Mouse (Mus musculus): ENCODE measurements around the gene Xrcc1. TPM values are rescaled to one million over a fixed set of nuclear protein-coding genes. Genes with fewer than 3 reads are reported as not detected.

Xrcc1 gene
- polyA plus RNA-seq, 1 experiment from 2014 or later = 63.8 TPM

DNA sequence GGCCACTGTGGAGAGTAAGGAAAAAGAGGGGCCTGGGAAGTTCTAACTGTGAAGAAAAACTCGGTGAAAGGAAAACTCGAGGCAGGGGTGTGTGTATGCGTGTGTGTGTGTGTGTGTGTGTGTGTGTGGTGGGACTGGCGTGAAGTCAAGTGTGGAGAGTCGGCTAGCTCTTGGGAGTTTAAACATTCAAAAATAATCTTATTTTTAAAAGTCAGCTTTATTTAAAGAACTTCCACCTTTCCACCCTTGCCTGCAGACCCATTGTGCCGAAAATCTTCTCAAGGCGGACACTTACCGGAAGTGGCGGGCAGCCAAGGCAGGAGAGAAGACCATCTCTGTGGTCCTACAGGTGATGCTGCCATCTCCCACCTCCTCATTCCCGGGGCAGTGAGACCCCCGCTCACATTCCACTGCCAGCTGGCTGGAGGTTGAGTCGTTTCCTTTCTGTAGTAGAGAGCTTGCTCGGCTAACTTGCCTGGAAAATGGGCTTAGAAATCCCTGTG lies 1.5 kb downstream of the Xrcc1 start:
- no peak for ATAC-seq
- Histone ChIP-seq H3K36me3 (ENCODE audit: control insufficient read depth, insufficient read depth, low read length) (peaks cover 7% of the 10 kb centered on the region; the same call in 1 of the 2 replicates), H3K4me3 (ENCODE audit: low read length) (peak overlapping the region; percentile 85), H3K4me1 (ENCODE audit: control insufficient read depth, insufficient read depth, low read depth, low read length) (peaks cover 14% of the 10 kb centered on the region), H3K27ac (ENCODE audit: low read depth, low read length) (peak overlapping the region; percentile 77), H3K4me2 (ENCODE audit: low read length) (peak overlapping the region; percentile 73), H3K9ac (ENCODE audit: low read depth, low read length) (peak overlapping the region; percentile 91), H3K27me3 (replicated peaks; ENCODE audit: control insufficient read depth, insufficient read depth, low read length) (no peaks in the 10 kb centered on the region), H3K9me3 (ENCODE audit: control insufficient read depth, low read length) (no peaks in the 10 kb centered on the region)
- WGBS = 29% methylated on average over 13 of the region's 13 CpGs

DNA sequence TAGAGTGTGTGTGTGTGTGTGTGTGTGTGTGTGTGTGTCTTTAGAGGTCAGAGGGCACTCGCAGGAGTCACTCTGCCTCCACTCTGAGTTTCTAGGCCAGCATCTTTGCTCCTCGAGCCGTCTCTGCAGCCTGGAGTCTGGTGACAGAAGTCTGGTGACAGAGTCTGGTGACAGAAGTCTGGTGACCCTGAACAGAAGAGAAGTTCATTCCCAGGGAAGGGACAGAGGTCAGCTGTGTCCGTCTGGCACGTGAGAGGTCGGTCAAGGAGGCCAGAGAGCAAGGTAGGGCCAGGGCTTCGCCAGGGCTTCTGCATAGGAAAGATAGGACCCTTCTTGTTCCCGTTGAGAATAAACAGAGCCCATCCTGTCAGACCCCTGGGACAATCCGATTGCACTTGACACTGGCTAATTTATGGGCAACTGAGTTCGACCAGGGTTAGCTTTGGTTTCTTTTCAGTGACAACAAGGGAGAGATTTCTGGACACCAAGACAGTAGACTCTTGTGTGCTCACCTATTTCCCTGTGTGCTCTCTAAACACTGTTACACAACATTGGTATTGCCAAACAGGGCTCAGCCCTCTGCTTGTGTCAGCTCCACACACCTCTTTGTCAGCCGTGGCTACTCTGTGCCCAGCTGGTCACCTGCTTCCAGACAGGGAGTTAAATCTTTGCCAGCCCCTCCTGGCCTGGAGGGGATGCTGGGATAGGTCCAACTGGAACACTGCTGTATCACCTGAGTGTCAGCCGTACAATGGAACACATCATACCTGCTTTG lies 6.1 kb downstream of the Xrcc1 start:
- Histone ChIP-seq H3K9me3 (ENCODE audit: control insufficient read depth, low read length) (no peaks in the 10 kb centered on the region), H3K4me1 (ENCODE audit: control insufficient read depth, insufficient read depth, low read depth, low read length) (peaks cover 8% of the 10 kb centered on the region), H3K27me3 (replicated peaks; ENCODE audit: control insufficient read depth, insufficient read depth, low read length) (no peaks in the 10 kb centered on the region), H3K4me2 (ENCODE audit: low read length) (no peak overlapping the region), H3K9ac (ENCODE audit: low read depth, low read length) (no peak overlapping the region), H3K36me3 (ENCODE audit: control insufficient read depth, insufficient read depth, low read length) (peaks cover 14% of the 10 kb centered on the region), H3K27ac (ENCODE audit: low read depth, low read length) (no peak overlapping the region), H3K4me3 (ENCODE audit: low read length) (no peak overlapping the region)
- WGBS = 88% methylated on average over 12 of the region's 12 CpGs
- ATAC-seq = no peak

- no peak overlapping the region for H3K4me2 ChIP-seq (ENCODE audit: low read length)
- ATAC-seq = no peak
- H3K27ac ChIP-seq (ENCODE audit: low read depth, low read length) = no peak overlapping the region
- no peaks in the 10 kb centered on the region for H3K9me3 ChIP-seq (ENCODE audit: control insufficient read depth, low read length)
- WGBS = 92% methylated on average over 10 of the region's 10 CpGs
- no peaks in the 10 kb centered on the region for H3K4me1 ChIP-seq (ENCODE audit: control insufficient read depth, insufficient read depth, low read depth, low read length)
- H3K9ac ChIP-seq (ENCODE audit: low read depth, low read length) = no peak overlapping the region
- H3K4me3 ChIP-seq (ENCODE audit: low read length) = no peak overlapping the region
- peaks cover 11% of the 10 kb centered on the region for H3K36me3 ChIP-seq (ENCODE audit: control insufficient read depth, insufficient read depth, low read length)
- no peaks in the 10 kb centered on the region for H3K27me3 ChIP-seq (replicated peaks; ENCODE audit: control insufficient read depth, insufficient read depth, low read length)
These were observed 9.7 kb downstream of the Xrcc1 start for GRCm38 (mm10) chr7:24555786-24556185.

DNA sequence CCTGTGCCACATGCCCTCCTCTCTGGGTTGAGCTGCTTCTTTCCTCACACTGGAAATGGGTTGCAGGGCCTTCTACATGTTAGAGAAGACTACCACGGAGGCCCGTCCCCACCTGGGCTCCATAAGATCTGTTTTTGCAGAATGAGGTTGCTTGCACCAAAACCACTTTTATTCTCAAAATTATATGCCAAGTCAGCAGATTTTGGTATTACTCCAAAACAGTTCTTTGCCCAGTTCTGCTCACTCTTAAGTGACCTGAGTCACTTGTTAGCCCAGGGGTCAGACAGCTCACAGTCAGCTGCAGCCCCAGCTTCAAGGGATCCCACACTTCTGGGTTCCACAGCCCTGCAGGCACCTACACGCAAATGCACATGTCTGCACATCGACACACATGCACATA lies 15.4 kb downstream of the Xrcc1 start:
- ATAC-seq = no peak
- H3K36me3 ChIP-seq (ENCODE audit: control insufficient read depth, insufficient read depth, low read length) = peaks cover 10% of the 10 kb centered on the region
- 95% methylated on average over 4 of the region's 4 CpGs for WGBS

GRCm38 (mm10) chr7:24563191-24563836 lies 17.2 kb downstream of the Xrcc1 start:
- Histone ChIP-seq H3K4me3 (ENCODE audit: low read length) (no peak overlapping the region), H3K27me3 (replicated peaks; ENCODE audit: control insufficient read depth, insufficient read depth, low read length) (no peaks in the 10 kb centered on the region), H3K9me3 (ENCODE audit: control insufficient read depth, low read length) (no peaks in the 10 kb centered on the region), H3K36me3 (ENCODE audit: control insufficient read depth, insufficient read depth, low read length) (peaks cover 26% of the 10 kb centered on the region), H3K27ac (ENCODE audit: low read depth, low read length) (no peak overlapping the region), H3K4me2 (ENCODE audit: low read length) (no peak overlapping the region), H3K9ac (ENCODE audit: low read depth, low read length) (no peak overlapping the region), H3K4me1 (ENCODE audit: control insufficient read depth, insufficient read depth, low read depth, low read length) (no peaks in the 10 kb centered on the region)
- 87% methylated on average over 8 of the region's 8 CpGs for WGBS
- ATAC-seq = no peak

More for the DNA sequence above, 15.4 kb downstream of the Xrcc1 start:
- H3K4me1 ChIP-seq (ENCODE audit: control insufficient read depth, insufficient read depth, low read depth, low read length) = no peaks in the 10 kb centered on the region
- no peaks in the 10 kb centered on the region for H3K9me3 ChIP-seq (ENCODE audit: control insufficient read depth, low read length)
- H3K4me2 ChIP-seq (ENCODE audit: low read length) = no peak overlapping the region
- no peak overlapping the region for H3K9ac ChIP-seq (ENCODE audit: low read depth, low read length)
- no peak overlapping the region for H3K4me3 ChIP-seq (ENCODE audit: low read length)
- H3K27me3 ChIP-seq (replicated peaks; ENCODE audit: control insufficient read depth, insufficient read depth, low read length) = no peaks in the 10 kb centered on the region
- H3K27ac ChIP-seq (ENCODE audit: low read depth, low read length) = no peak overlapping the region

DNA sequence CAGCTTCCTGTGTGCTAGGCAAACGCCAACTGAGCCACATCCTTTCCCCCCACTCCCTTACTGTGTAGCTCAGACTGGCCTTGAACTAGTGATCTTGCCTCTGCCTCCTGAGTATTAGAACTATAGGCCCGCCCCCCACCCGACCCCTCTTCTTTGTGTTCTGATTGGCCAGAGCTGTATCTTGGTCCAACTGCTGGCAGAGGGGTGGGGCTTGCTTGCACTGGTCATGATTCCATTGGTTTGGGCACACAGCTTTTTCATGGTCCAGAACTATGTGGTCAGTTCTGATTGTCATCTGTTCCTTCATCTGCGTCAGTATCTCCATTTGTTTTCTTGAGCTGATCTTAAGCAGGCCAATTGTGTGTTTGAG lies 17.7 kb downstream of the Xrcc1 start:
- H3K4me3 ChIP-seq (ENCODE audit: low read length) = no peak overlapping the region
- no peak overlapping the region for H3K9ac ChIP-seq (ENCODE audit: low read depth, low read length)
- H3K4me2 ChIP-seq (ENCODE audit: low read length) = no peak overlapping the region
- peaks cover 26% of the 10 kb centered on the region for H3K36me3 ChIP-seq (ENCODE audit: control insufficient read depth, insufficient read depth, low read length)
- no peaks in the 10 kb centered on the region for H3K4me1 ChIP-seq (ENCODE audit: control insufficient read depth, insufficient read depth, low read depth, low read length)
- no peak for ATAC-seq
- H3K27me3 ChIP-seq (replicated peaks; ENCODE audit: control insufficient read depth, insufficient read depth, low read length) = no peaks in the 10 kb centered on the region
- H3K27ac ChIP-seq (ENCODE audit: low read depth, low read length) = no peak overlapping the region
- 84% methylated on average over 4 of the region's 4 CpGs for WGBS
- H3K9me3 ChIP-seq (ENCODE audit: control insufficient read depth, low read length) = no peaks in the 10 kb centered on the region

DNA sequence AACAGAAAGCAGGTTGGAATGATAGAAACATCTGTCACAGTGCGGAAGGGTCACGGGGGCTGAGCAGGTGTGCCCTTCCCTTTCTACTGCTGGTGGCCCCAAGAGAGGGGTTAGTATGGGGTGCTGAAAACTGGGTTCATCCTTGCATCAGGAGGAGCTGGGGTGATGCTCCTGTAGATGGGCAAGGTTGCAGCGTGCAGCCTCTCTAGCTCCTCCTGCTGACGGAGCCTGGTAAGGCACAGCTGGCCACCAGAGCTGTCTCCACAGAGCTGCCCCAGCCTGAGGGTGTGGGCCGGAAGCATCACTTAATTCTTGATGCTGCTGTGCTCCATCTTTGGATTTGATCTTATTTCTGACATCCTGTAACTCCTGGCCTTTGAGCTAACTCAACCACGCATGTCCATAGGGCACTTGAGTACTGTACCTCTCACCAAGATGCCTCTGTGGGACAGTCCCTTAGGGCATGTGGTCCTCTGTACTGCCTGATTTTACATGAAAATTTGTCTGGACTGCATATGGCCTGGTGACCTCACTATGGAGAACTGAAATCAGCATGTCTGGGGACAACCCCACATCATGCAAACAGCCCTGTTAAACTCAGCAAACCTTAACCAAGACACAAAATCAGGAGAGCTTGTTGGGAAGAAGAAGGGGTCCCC lies 18.6 kb downstream of the Xrcc1 start:
- Histone ChIP-seq H3K4me2 (ENCODE audit: low read length) (no peak overlapping the region), H3K9ac (ENCODE audit: low read depth, low read length) (no peak overlapping the region), H3K36me3 (ENCODE audit: control insufficient read depth, insufficient read depth, low read length) (peaks cover 26% of the 10 kb centered on the region), H3K4me1 (ENCODE audit: control insufficient read depth, insufficient read depth, low read depth, low read length) (no peaks in the 10 kb centered on the region), H3K27ac (ENCODE audit: low read depth, low read length) (no peak overlapping the region), H3K9me3 (ENCODE audit: control insufficient read depth, low read length) (no peaks in the 10 kb centered on the region), H3K27me3 (replicated peaks; ENCODE audit: control insufficient read depth, insufficient read depth, low read length) (no peaks in the 10 kb centered on the region), H3K4me3 (ENCODE audit: low read length) (no peak overlapping the region)
- 63% methylated on average over 6 of the region's 6 CpGs for WGBS
- ATAC-seq = no peak

GRCm38 (mm10) chr7:24565627-24566026 lies 19.5 kb downstream of the Xrcc1 start:
- H3K36me3 ChIP-seq (ENCODE audit: control insufficient read depth, insufficient read depth, low read length) = peaks cover 30% of the 10 kb centered on the region
- H3K27ac ChIP-seq (ENCODE audit: low read depth, low read length) = no peak overlapping the region
- no peaks in the 10 kb centered on the region for H3K9me3 ChIP-seq (ENCODE audit: control insufficient read depth, low read length)
- H3K27me3 ChIP-seq (replicated peaks; ENCODE audit: control insufficient read depth, insufficient read depth, low read length) = no peaks in the 10 kb centered on the region
- no peak overlapping the region for H3K9ac ChIP-seq (ENCODE audit: low read depth, low read length)
- H3K4me1 ChIP-seq (ENCODE audit: control insufficient read depth, insufficient read depth, low read depth, low read length) = no peaks in the 10 kb centered on the region
- ATAC-seq = no peak
- H3K4me2 ChIP-seq (ENCODE audit: low read length) = no peak overlapping the region
- WGBS = 92% methylated on average over 11 of the region's 11 CpGs
- H3K4me3 ChIP-seq (ENCODE audit: low read length) = no peak overlapping the region

DNA sequence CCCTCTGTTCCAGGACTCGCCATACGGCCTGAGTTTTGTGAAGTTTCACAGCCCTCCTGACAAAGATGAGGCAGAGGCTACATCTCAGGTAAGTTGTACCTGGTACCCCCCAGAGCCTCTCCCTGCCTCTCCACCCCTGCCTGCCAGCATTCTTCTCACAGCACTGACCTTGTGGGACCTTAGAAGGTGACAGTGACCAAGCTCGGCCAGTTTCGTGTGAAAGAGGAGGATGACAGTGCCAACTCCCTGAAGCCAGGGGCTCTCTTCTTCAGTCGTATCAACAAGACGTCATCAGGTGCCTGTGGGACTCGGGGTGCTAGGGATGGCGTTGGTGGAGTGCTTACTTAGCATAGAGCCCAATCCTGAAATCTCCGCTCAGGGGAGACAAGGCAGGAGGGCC lies 20.1 kb downstream of the Xrcc1 start:
- no peaks in the 10 kb centered on the region for H3K4me1 ChIP-seq (ENCODE audit: control insufficient read depth, insufficient read depth, low read depth, low read length)
- no peak overlapping the region for H3K27ac ChIP-seq (ENCODE audit: low read depth, low read length)
- H3K4me3 ChIP-seq (ENCODE audit: low read length) = no peak overlapping the region
- no peak overlapping the region for H3K9ac ChIP-seq (ENCODE audit: low read depth, low read length)
- ATAC-seq = no peak
- 95% methylated on average over 9 of the region's 9 CpGs for WGBS
- H3K9me3 ChIP-seq (ENCODE audit: control insufficient read depth, low read length) = no peaks in the 10 kb centered on the region
- H3K4me2 ChIP-seq (ENCODE audit: low read length) = no peak overlapping the region
- H3K36me3 ChIP-seq (ENCODE audit: control insufficient read depth, insufficient read depth, low read length) = peaks cover 28% of the 10 kb centered on the region
- no peaks in the 10 kb centered on the region for H3K27me3 ChIP-seq (replicated peaks; ENCODE audit: control insufficient read depth, insufficient read depth, low read length)

Measured in hindbrain, embryonic 16.5 days (tissue).